ENCODE assay signal across 30 mouse cellular contexts in genomic region chr2:181160821-181161220, GRCm38 (mm10). TPM values are rescaled to one million over a fixed set of nuclear protein-coding genes. Genes with fewer than 3 reads are reported as not detected.
DNase-seq lines count a peak whose midpoint lies in the region; ATAC-seq and TF ChIP-seq lines count a peak whose summit lies in the region.
"Had no signal": no experiment of that assay in that cellular context is flagged by ENCODE, and none has a peak within 500 bp of the region (broad histone marks: within the 10 kb centered on the region; RNA-seq: fewer than 3 reads in every experiment).

No protein-coding gene starts in this region.

- ATAC-seq in forebrain, embryonic 12.5 days (ENCODE audit: low FRiP score), result no peak
- ATAC-seq: CD4-positive, CD25-positive, alpha-beta regulatory T cell, adult 4 months; forebrain, embryonic 13.5 days; forebrain, embryonic 16.5 days; hindbrain, embryonic 16.5 days; intestine, embryonic 15.5 days had no signal

- H3K4me1 ChIP-seq in cerebellum, adult 2 months (ENCODE audit: control insufficient read depth, insufficient read depth, low read length), result peaks cover 21% of the 10 kb centered on the region
- H3K4me1 ChIP-seq in forebrain, embryonic 12.5 days, result peaks cover 31% of the 10 kb centered on the region

- H3K36me3 ChIP-seq in forebrain, embryonic 12.5 days (replicated peaks), result no peaks in the 10 kb centered on the region
- H3K36me3 ChIP-seq: embryonic facial prominence, embryonic 10.5 days; embryonic facial prominence, embryonic 13.5 days; heart, embryonic 12.5 days; heart, embryonic 15.5 days; hindbrain, embryonic 10.5 days; hindbrain, embryonic 13.5 days; intestine, embryonic 15.5 days had no signal

- WGBS in cerebellum, adult 2 months, result 19% methylated on average over 4 of the region's 4 CpGs
- 80% methylated on average over 4 of the region's 4 CpGs for WGBS in forebrain, embryonic 12.5 days

- H3K4me3 ChIP-seq in cerebellum, adult 2 months (replicated peaks; ENCODE audit: insufficient read depth, low read depth, low read length), result no peak overlapping the region
- no peak overlapping the region for H3K4me3 ChIP-seq in forebrain, embryonic 12.5 days (replicated peaks)
- H3K4me3 ChIP-seq: embryonic facial prominence, embryonic 10.5 days; embryonic facial prominence, embryonic 13.5 days; erythroblast, embryonic 14.5 days; forebrain, embryonic 13.5 days; heart, embryonic 12.5 days; heart, embryonic 15.5 days; hindbrain, embryonic 10.5 days; hindbrain, embryonic 13.5 days; intestine, embryonic 15.5 days had no signal

- TF ChIP-seq CTCF in cerebellum, adult 2 months (IDR thresholded peaks at IDR 0.05; ENCODE audit: borderline replicate concordance, insufficient read depth, low read depth, low read length), result no peak

- DNase-seq in cerebellum, adult 2 months, result peak; percentile 38 to 44
- DNase-seq in cerebellum, postnatal 4 days (ENCODE audit: low spot score in 2 of 2), result no peak
- peak; percentile 15 to 21 for DNase-seq in cerebellum, postnatal 10 days
- no peak for DNase-seq in cerebellum, adult 11 months
- peak; percentile 25 to 47 for DNase-seq in right cerebral cortex, postnatal 10 days (ENCODE audit: low spot score in 2 of 2)
- DNase-seq in right cerebral cortex, postnatal 14 days, result no peak
- peak; percentile 24 to 43 for DNase-seq in cerebellum, postnatal 25 days
- DNase-seq: adrenal gland, adult 2 months; adrenal gland, postnatal 14 days; embryo, embryonic 11 days; gastrocnemius, postnatal 25 days; heart, adult 18-20 months; heart, postnatal 10 days; heart, postnatal 36 days; kidney, adult 11 months; kidney, adult 8-10 months had no signal

- H3K27ac ChIP-seq in cerebellum, adult 2 months (ENCODE audit: insufficient read depth, low read length), result no peak overlapping the region
- H3K27ac ChIP-seq in forebrain, embryonic 12.5 days, result no peak overlapping the region
- H3K27ac ChIP-seq: embryonic facial prominence, embryonic 10.5 days; embryonic facial prominence, embryonic 13.5 days; forebrain, embryonic 13.5 days; intestine, embryonic 15.5 days had no signal

- H3K4me2 ChIP-seq in forebrain, embryonic 12.5 days, result no peak overlapping the region
- H3K4me2 ChIP-seq: embryonic facial prominence, embryonic 13.5 days; heart, embryonic 15.5 days; intestine, embryonic 15.5 days had no signal

- H3K9ac ChIP-seq in forebrain, embryonic 12.5 days, result no peak overlapping the region
- H3K9ac ChIP-seq: embryonic facial prominence, embryonic 13.5 days; forebrain, embryonic 13.5 days; heart, embryonic 12.5 days; heart, embryonic 15.5 days; hindbrain, embryonic 13.5 days; intestine, embryonic 15.5 days had no signal

- no peaks in the 10 kb centered on the region for H3K27me3 ChIP-seq in cerebellum, adult 2 months (ENCODE audit: control insufficient read depth, insufficient read depth, low read length)
- H3K27me3 ChIP-seq in forebrain, embryonic 12.5 days, result peaks cover 40% of the 10 kb centered on the region

- no peak for TF ChIP-seq POLR2A in cerebellum, adult 2 months (IDR thresholded peaks at IDR 0.05; ENCODE audit: borderline replicate concordance, insufficient read depth, low read length)

- no peaks in the 10 kb centered on the region for H3K9me3 ChIP-seq in forebrain, embryonic 12.5 days
- H3K9me3 ChIP-seq: embryonic facial prominence, embryonic 10.5 days; embryonic facial prominence, embryonic 13.5 days; forebrain, embryonic 13.5 days; heart, embryonic 12.5 days; heart, embryonic 15.5 days; hindbrain, embryonic 10.5 days; hindbrain, embryonic 13.5 days; intestine, embryonic 15.5 days had no signal

RNA-seq across cellular contexts. Expression of gene Eef1a2, which starts 4.0 kb away (rescaled TPM):
- 1,226 and 1,413 TPM in 2 replicates for polyA plus RNA-seq in cerebellum, adult 2 months (2012; rRNA removed)
- polyA plus RNA-seq in forebrain, embryonic 12.5 days (2016; fragmentation: Nextera tagmentation; extraction: Ambion mirVana), result 1.1 and 1.4 TPM in 2 replicates
- polyA plus RNA-seq: CD4-positive, CD25-positive, alpha-beta regulatory T cell, adult 4 months; erythroblast, embryonic 14.5 days had no signal

RNA-seq across cellular contexts. Expression of gene Kcnq2, which starts 25.7 kb away (rescaled TPM):
- polyA plus RNA-seq in cerebellum, adult 2 months (2012; rRNA removed), result 115 and 125 TPM in 2 replicates
- 28.6 and 30.0 TPM in 2 replicates for polyA plus RNA-seq in forebrain, embryonic 12.5 days (2016; fragmentation: Nextera tagmentation; extraction: Ambion mirVana)
- polyA plus RNA-seq: C2C12; CD4-positive, CD25-positive, alpha-beta regulatory T cell, adult 4 months had no signal

RNA-seq across cellular contexts. Expression of gene Ppdpf, which starts 26.2 kb away (rescaled TPM):
- polyA plus RNA-seq in cerebellum, adult 2 months (2012; rRNA removed), result 110 and 111 TPM in 2 replicates
- polyA plus RNA-seq in forebrain, embryonic 12.5 days (2016; fragmentation: Nextera tagmentation; extraction: Ambion mirVana), result 483 and 484 TPM in 2 replicates

RNA-seq across cellular contexts. Expression of gene Ptk6, which starts 41.8 kb away (rescaled TPM):
- 0.03 and 0.07 TPM in 2 replicates for polyA plus RNA-seq in cerebellum, adult 2 months (2012; rRNA removed)
- polyA plus RNA-seq in forebrain, embryonic 12.5 days (2016; fragmentation: Nextera tagmentation; extraction: Ambion mirVana), result not detected in 2 replicates
- polyA plus RNA-seq: C2C12; embryonic facial prominence, embryonic 10.5 days; embryonic facial prominence, embryonic 13.5 days; erythroblast, embryonic 14.5 days; forebrain, embryonic 13.5 days; forebrain, embryonic 16.5 days; heart, embryonic 12.5 days; hindbrain, embryonic 10.5 days; hindbrain, embryonic 13.5 days; hindbrain, embryonic 16.5 days had no signal

RNA-seq across cellular contexts. Expression of gene Srms, which starts 52.2 kb away (rescaled TPM):
- polyA plus RNA-seq in cerebellum, adult 2 months (2012; rRNA removed), result 0.41 and 0.46 TPM in 2 replicates
- polyA plus RNA-seq in forebrain, embryonic 12.5 days (2016; fragmentation: Nextera tagmentation; extraction: Ambion mirVana), result not detected in 2 replicates
- polyA plus RNA-seq: C2C12; embryonic facial prominence, embryonic 13.5 days; hindbrain, embryonic 10.5 days had no signal

Comparison
In these comparisons a context has a peak if more than half of its experiments do, and no peak if none do; other contexts are left out.
1. DNase-seq: peak in cerebellum, adult 2 months (2 of 2), cerebellum, postnatal 10 days (2 of 2), right cerebral cortex, postnatal 10 days (2 of 2) and cerebellum, postnatal 25 days (2 of 2); none in cerebellum, postnatal 4 days (0 of 2), cerebellum, adult 11 months (single experiment) and right cerebral cortex, postnatal 14 days (single experiment).
2. RNA of gene Eef1a2, which starts 4.0 kb away (polyA plus RNA-seq): 1,226 to 1,413 TPM in cerebellum, adult 2 months; 1.1 to 1.4 TPM in forebrain, embryonic 12.5 days; every median in the first group is over 100 times any median in the second.